Mouse (Mus musculus) erythroblast, adult 5-6 weeks (primary cell): Measurements from ENCODE around the gene Ccdc43. TPM values are rescaled to one million over a fixed set of nuclear protein-coding genes. Genes with fewer than 3 reads are reported as not detected.
A peak's percentile ranks its signal among the peaks of the same experiment; 100 is the strongest.
"Not testable (repeated sequence)": the region's sequence is repeated elsewhere in the genome, so short reads cannot be mapped to it uniquely, and the experiment has no call there.

ENCODE experiments used
- ATAC-seq: replicated peaks from 2 replicates; pipeline ENCODE4 v1.8.0; 2016; ENCODE audit warnings: moderate number of reproducible peaks, mild to moderate bottlenecking, moderate TSS enrichment, inconsistent platforms; ENCODE audit not compliant: poor library complexity, low FRiP score, severe bottlenecking
- total RNA-seq, 2 experiments: library from RNA; stranded (forward) in 1 of 2; stranded (reverse) in 1 of 2; fragments of 150-400 nt in 1 of 2; fragments of 200-764, 138-1000 nt in 1 of 2; gene quantifications; 2 replicates each; pipeline versions ENCODE4 v1.2.3 to v1.2.4; 2015 to 2017; ENCODE audit warnings: low replicate concordance in 2 of 2

Gene Ccdc43
- 4.4 and 8.1 TPM in 2 replicates for total RNA-seq (2015; ENCODE audit: low replicate concordance)
- 2.9 and 12.0 TPM in 2 replicates for total RNA-seq (2017; ENCODE audit: low replicate concordance)

GRCm38 (mm10) chr11:102697338-102698017 is at the start of gene Ccdc43:
TSS of gene Ccdc43 (minus strand) at chr11:102697782.
- peak; percentile 96 for ATAC-seq

DNA sequence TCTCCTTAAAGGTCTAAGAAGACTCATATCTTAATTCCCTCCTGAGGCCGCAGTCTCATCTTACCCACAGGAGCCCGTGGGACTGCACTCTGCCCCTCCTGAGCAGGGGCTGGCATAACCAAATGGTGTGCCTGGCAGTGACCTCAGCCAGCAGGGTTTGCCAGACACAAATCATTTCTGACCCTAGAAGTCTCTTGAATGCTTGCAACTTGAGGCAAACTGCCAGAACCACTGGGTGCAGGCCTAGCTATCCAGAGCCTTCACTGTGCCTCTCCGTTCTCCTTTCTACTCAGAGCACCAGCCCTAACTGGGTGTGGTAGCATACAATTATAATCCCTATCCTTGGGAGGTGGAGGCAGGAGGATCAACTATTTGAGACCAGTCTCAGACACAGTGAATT is 47.2 kb upstream of the Ccdc43 start:
- no peak for ATAC-seq

- no peak for ATAC-seq
These were observed 45.3 kb upstream of the Ccdc43 start for GRCm38 (mm10) chr11:102742843-102743242.

GRCm38 (mm10) chr11:102742066-102742465 is 44.5 kb upstream of the Ccdc43 start:
- no peak for ATAC-seq

DNA sequence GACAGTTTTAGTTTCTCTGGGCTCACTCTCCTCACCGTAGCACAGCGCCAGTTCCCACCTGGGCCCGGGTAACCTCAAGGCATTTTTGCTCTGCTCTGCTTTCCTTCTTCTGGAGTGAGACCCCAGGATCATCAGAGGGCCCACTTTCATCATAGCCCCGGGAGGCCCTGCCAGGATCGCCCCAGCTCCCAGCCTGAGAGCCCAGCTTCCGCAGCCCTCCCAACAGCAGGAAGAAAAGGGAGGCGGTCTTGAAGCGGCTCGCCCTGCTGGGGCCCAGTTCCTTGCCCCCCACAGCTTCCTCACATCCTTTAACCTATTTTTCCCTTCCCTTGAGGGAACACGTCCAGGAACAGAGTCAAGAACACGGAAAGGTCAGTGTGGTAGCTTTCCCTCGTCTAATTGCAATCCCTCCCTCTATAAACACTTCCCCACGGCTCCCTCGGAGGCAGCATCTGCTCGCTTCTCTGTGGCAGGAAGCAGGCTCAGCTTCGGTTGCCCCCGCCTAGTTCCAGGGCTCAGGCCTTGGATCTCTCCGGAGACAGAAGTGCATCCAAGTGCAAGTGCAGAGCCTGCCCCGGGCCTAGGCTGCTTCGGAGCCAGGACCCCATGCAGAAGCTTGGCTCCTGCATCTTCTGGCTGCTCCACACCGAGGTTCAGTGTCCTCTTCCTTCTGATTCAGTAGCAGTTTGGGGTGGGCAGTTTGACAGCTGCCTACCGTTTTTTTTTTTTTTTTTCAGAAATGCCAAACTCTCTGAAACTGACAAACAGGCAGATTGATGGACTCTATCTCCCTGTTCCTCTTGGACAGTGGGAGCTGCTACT is 43.8 kb upstream of the Ccdc43 start:
- no peak for ATAC-seq

- ATAC-seq: no peak
These were observed 43.1 kb upstream of the Ccdc43 start for GRCm38 (mm10) chr11:102740634-102741033.

DNA sequence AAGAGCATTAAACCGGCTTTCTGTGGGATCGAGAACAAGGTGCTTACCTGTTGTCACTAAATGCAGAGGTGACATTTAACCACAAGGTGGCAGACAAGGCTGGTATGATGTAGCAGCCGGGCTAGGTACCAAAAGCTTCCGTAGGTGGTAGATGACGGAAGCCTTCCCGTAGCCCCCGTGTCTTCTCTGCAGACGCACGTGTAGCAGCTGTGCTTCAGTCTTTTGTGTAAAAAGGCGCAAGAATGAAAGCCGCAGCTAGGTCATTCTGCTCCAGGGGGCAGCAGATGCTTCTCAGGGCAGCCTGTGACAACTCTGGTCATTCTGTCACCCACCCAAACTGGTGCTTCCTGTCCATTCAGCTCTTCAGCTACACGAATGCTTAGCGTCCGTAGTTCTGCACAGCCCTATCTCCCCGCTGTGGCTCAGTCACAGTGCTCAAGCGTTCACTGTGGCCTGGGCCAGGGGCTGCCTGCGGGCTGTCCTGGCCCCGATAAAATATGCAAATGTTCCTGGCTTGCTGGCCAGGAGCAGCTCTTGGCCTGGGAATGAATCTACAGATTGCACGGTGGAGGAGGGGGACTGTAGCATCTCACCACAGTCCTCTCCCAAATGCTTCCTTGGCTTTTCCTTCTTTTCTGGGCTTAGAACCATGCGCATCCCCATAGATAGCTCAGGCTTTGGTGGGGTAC is 41.8 kb upstream of the Ccdc43 start:
- no peak for ATAC-seq

- ATAC-seq: no peak
These were observed 40.5 kb upstream of the Ccdc43 start for GRCm38 (mm10) chr11:102738046-102738445.

GRCm38 (mm10) chr11:102734961-102735360 is 37.4 kb upstream of the Ccdc43 start:
- ATAC-seq: no peak

DNA sequence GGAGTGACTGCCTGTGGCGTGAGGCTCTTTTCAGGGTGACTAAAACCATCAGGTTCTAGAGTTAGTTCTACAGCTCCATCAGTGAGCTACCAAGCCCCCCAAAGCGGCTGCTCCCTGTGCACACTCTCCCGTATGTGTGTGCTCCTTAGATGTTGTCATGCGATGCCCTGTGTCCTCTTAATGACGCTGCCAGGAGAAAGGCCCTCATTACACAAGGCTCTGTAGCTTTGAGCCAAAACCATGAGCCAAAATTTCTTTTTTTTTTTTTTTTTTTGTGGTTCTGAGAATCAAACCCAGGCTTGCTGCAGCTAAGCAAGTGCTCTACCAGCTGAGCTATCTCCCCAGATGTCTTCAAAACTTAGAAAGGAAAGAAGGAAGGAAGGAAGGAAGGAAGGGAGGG is 35.6 kb upstream of the Ccdc43 start:
- no peak for ATAC-seq

- ATAC-seq: no peak
These were observed 33.8 kb upstream of the Ccdc43 start for GRCm38 (mm10) chr11:102731366-102731765.

DNA sequence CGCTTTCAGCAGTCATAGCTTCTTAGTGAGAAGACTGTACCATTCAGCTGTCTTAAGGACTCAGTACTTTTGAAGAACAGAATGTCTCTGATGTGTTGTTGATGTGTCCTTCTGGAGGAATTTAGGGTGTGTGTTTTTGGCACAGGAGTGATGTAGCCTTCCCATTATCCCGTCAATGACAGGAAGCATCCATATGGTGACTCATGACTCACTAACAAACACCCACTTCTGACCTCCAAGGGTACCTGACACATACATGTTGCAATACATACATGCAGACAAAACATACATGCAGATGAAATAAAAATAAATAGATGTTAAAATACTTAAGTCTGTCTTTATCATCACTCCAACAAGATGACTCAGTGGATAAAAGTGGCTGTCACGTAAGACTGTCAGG is 32.3 kb upstream of the Ccdc43 start:
- ATAC-seq: no peak

DNA sequence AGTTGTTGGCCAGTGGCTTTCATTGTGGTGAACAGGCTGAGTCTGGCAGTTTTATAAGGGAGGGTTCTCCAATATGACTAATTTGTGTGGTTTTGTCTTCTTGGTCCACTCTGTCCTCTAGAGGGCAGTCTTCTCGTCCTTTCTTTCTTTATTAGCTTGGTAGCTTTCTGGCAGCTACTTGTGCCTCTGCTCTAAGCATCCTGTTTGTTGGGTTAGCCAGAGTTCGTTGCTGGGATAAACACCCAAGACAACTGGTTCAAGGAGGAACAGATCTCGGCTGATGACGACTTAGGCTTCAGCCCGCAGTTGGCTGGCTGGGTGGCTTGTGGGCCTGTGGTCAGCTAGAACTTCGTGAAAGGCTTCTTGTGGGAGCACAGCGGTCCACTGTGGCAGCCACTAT is 31.0 kb upstream of the Ccdc43 start:
- ATAC-seq: peak; percentile 57; the same call in 1 of the 2 replicates

DNA sequence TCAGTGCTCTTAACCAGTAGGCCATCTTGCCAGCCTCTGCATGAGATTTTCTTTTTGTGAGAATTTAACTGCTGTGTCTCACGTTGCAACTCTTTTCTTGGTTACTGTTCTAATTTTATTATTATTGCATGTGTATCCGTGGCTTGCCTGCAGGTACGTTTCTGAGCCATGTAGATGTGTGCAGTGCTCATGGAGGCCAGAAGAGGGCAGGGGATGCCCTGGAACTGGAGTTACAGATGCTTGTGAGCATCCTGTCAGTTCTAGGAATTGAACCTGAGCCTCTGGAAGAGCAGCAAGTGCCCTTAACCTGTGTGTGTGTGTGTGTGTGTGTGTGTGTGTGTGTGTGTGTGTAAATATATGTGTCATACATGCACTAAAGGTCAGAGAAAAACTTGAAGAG is 28.0 kb upstream of the Ccdc43 start:
- no peak for ATAC-seq

DNA sequence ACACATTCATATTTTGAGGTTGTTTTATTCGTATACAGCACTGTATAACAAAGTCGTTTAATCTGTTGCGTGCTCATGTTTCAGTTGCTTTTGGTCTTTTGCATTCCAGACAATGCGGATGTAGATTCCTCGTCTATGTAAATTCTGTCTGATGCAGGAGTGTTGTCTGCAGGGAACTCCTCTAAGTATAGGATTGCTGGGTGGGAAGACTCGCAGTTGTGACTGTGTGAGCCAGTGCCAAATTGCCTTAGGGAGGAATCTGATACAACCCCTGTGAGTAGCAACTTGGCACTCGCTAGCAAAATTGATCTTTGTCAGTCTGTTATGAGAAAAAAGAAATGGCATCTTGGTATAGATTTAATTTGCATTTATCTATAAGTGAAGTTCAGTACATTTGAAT is 18.6 kb upstream of the Ccdc43 start:
- ATAC-seq: no peak

GRCm38 (mm10) chr11:102714578-102714977 is 17.0 kb upstream of the Ccdc43 start:
- ATAC-seq: not testable (repeated sequence)

- ATAC-seq: no peak
These were observed 14.8 kb upstream of the Ccdc43 start for GRCm38 (mm10) chr11:102712411-102712810.

GRCm38 (mm10) chr11:102702206-102702605 is 4.6 kb upstream of the Ccdc43 start:
- not testable (repeated sequence) for ATAC-seq

DNA sequence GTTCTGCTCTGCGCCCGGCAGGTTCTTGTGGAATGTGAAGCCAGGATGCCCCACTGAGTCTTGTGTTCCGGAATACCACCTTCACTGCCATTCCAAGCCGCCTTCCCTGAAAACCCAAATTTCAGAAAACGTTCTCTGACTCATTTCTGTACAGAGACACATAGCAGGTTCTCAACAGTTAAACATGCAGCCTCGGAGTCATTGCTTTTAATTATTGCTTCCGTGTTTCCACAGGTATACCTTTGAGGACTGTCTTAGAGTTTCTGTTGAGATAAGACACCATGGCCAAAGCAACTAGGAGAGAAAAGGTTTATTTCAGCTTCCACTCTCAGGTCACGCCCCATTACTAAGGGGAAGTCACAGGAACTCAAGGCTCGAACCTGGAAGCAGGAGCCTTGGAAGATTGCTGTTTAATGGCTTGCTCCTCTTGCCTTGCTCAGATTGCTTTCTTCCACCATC is 465 bp upstream of the Ccdc43 start:
- ATAC-seq: no peak

DNA sequence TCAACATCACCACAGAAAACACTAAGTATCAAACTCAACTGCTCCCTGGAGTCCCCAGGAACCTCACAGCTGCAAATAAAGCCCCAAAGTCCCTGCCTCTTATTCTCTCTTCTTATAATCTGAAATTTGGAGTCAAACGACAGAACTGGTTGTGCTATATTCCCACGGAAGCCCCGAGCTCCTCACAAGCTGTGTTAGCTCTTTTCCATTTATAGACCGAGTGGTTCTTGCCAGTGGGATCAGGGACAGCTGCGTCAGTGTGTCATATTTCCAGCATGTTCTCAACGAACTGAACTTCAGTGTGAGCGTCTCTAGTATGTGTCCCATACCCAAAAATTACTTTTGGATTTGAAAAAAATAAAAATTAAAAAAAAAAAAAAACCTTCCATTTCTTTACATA is 2.3 kb downstream of the Ccdc43 start:
- no peak for ATAC-seq
